Mouse (Mus musculus) duodenum, adult 2 months (tissue): ENCODE measurements around the gene Zfp606. TPM values are rescaled to one million over a fixed set of nuclear protein-coding genes. Genes with fewer than 3 reads are reported as not detected.

Experiments
- polyA plus RNA-seq: library from polyadenylated mRNA; depleted of rRNA; stranded (reverse); fragments of >200 nt; gene quantifications from 2 replicates; pipeline ENCODE4 v1.2.3, GENCODE M21; 2012; ENCODE audit warnings: low replicate concordance; rRNA removed

The Zfp606 gene
- 1.0 and 2.1 TPM in 2 replicates for polyA plus RNA-seq

GRCm38 (mm10) chr7:12478158-12479008, at the start of gene Zfp606:
Gene Zfp606, plus strand, starts transcription at chr7:12478293.

GRCm38 (mm10) chr7:12512217-12512616, 34.1 kb downstream of the Zfp606 start, which contains the start of gene 2900092C05Rik:
Gene 2900092C05Rik, plus strand, starts transcription at chr7:12512517.

Other genes with a start within 250 kb of the Zfp606 start
- not detected in 2 replicates for gene Vmn1r81, start 210.0 kb upstream of the Zfp606 start, polyA plus RNA-seq
- gene Vmn1r82, start 177.9 kb upstream of the Zfp606 start, polyA plus RNA-seq = not detected in 2 replicates
- not detected in 2 replicates for gene Vmn1r83, start 148.8 kb upstream of the Zfp606 start, polyA plus RNA-seq
- gene Vmn1r84, start 109.0 kb upstream of the Zfp606 start, polyA plus RNA-seq = not detected in 2 replicates
- gene Zfp551, start 55.5 kb upstream of the Zfp606 start, polyA plus RNA-seq = 0.08 and 0.48 TPM in 2 replicates
- gene 2900092C05Rik, start 34.2 kb downstream of the Zfp606 start, polyA plus RNA-seq = not detected in 2 replicates
- under 0.01 TPM in 1 of 2 replicates, not detected in the other for gene Vmn2r53, start 130.5 kb downstream of the Zfp606 start, polyA plus RNA-seq
- gene Vmn2r54, start 162.0 kb downstream of the Zfp606 start, polyA plus RNA-seq = not detected in 2 replicates
- not detected in 2 replicates for gene Vmn2r55, start 206.7 kb downstream of the Zfp606 start, polyA plus RNA-seq